Mouse (Mus musculus) embryonic facial prominence, embryonic 11.5 days (tissue): ENCODE data around the gene Kcnma1. TPM values are rescaled to one million over a fixed set of nuclear protein-coding genes. Genes with fewer than 3 reads are reported as not detected.

Experiments used
- ATAC-seq: fragments of 200-750 bp; cut with Nextera tagmentation; replicated peaks from 2 replicates; pipeline ENCODE4 v1.8.0; 2017; ENCODE audit warnings: low read depth; ENCODE audit not compliant: insufficient number of reproducible peaks, low FRiP score, low TSS enrichment
- DNase-seq: peaks from one replicate; pipeline ENCODE4 v3.0.0-alpha.2; 2015; ENCODE audit warnings: low spot score
- H3K27ac ChIP-seq: fragments of 300-500 bp; sonication (generic); replicated peaks from 2 replicates; pipeline ENCODE4 v1.5.1; 2014; ENCODE audit warnings: mild to moderate bottlenecking, low read depth, low read length, control low read depth
- H3K27me3 ChIP-seq: fragments of 300-500 bp; sonication (generic); 2 replicates; pipeline ENCODE4 v1.6.1; 2014; ENCODE audit warnings: mild to moderate bottlenecking, low read length, moderate library complexity, mixed read lengths; ENCODE audit not compliant: control insufficient read depth, insufficient read depth
- H3K36me3 ChIP-seq: fragments of 300-500 bp; sonication (generic); replicated peaks from 2 replicates; pipeline ENCODE4 v1.6.1; 2014; ENCODE audit warnings: low read depth, mild to moderate bottlenecking, low read length, moderate library complexity, mixed read lengths; ENCODE audit not compliant: control insufficient read depth, insufficient read depth
- H3K4me1 ChIP-seq: fragments of 300-500 bp; sonication (generic); 2 replicates; pipeline ENCODE4 v1.6.1; 2014; ENCODE audit warnings: low read length, mixed read lengths; ENCODE audit not compliant: control insufficient read depth, insufficient read depth
- H3K4me2 ChIP-seq: fragments of 300-500 bp; sonication (generic); 2 replicates; pipeline ENCODE4 v1.6.1; 2014; ENCODE audit warnings: low read depth, mild to moderate bottlenecking, control low read depth, low read length, moderate library complexity
- H3K4me3 ChIP-seq: fragments of 300-500 bp; sonication (generic); 2 replicates; pipeline ENCODE4 v1.5.1; 2014; ENCODE audit warnings: low read depth, low read length, control low read depth
- H3K9ac ChIP-seq: fragments of 300-500 bp; sonication (generic); replicated peaks from 2 replicates; pipeline ENCODE4 v1.6.1; 2014; ENCODE audit warnings: mild to moderate bottlenecking, control low read depth, low read length
- H3K9me3 ChIP-seq: fragments of 300-500 bp; sonication (generic); replicated peaks from 2 replicates; pipeline ENCODE4 v1.6.1; 2016; ENCODE audit warnings: mild to moderate bottlenecking, low read length, inconsistent platforms, mixed read lengths; ENCODE audit not compliant: control insufficient read depth
- WGBS: fragments of 180-500 bp; shearing (Covaris S2); extraction: QIAGEN DNeasy Blood & Tissue Kit; methylation state at CpG from one replicate; pipeline ENCODE4 v1.1.7; 2014; 5-methylcytosine and 5-hydroxymethylcytosine counted together
- polyA plus RNA-seq: library from polyadenylated mRNA; unstranded; fragments of >200 nt; fragmentation: Nextera tagmentation; extraction: Ambion mirVana; gene quantifications from 2 replicates; pipeline ENCODE4 v1.2.1, GENCODE M21; 2014

Gene Kcnma1
- polyA plus RNA-seq, 1 experiment from 2014 or later = 0.87 TPM

GRCm38 (mm10) chr14:23762471-23762870, 251.8 kb downstream of the Kcnma1 start:
- Histone ChIP-seq H3K9ac (no peak overlapping the region), H3K9me3 (no peaks in the 10 kb centered on the region), H3K4me2 (no peak overlapping the region), H3K27me3 (no peaks in the 10 kb centered on the region), H3K4me1 (no peaks in the 10 kb centered on the region), H3K27ac (no peak overlapping the region), H3K4me3 (no peak overlapping the region), H3K36me3 (no peaks in the 10 kb centered on the region)
- WGBS = 89% methylated on average over 2 of the region's 2 CpGs
- no peak for DNase-seq
- ATAC-seq = no peak

GRCm38 (mm10) chr14:23759626-23760025, 254.7 kb downstream of the Kcnma1 start:
- 93% methylated on average over 5 of the region's 5 CpGs for WGBS
- Histone ChIP-seq H3K27me3 (no peaks in the 10 kb centered on the region), H3K27ac (no peak overlapping the region), H3K4me2 (no peak overlapping the region), H3K4me1 (no peaks in the 10 kb centered on the region), H3K4me3 (no peak overlapping the region), H3K9me3 (no peaks in the 10 kb centered on the region), H3K36me3 (no peaks in the 10 kb centered on the region), H3K9ac (no peak overlapping the region)
- ATAC-seq (no peak), DNase-seq (no peak)

GRCm38 (mm10) chr14:23758421-23758820, 255.9 kb downstream of the Kcnma1 start:
- H3K4me3 ChIP-seq = no peak overlapping the region
- no peak overlapping the region for H3K27ac ChIP-seq
- H3K4me1 ChIP-seq = no peaks in the 10 kb centered on the region
- H3K36me3 ChIP-seq = no peaks in the 10 kb centered on the region
- 63% methylated on average over 1 of the region's 1 CpGs for WGBS
- DNase-seq (no peak), ATAC-seq (no peak)
- H3K4me2 ChIP-seq = no peak overlapping the region
- H3K9me3 ChIP-seq = no peaks in the 10 kb centered on the region
- H3K27me3 ChIP-seq = no peaks in the 10 kb centered on the region
- H3K9ac ChIP-seq = no peak overlapping the region

GRCm38 (mm10) chr14:23748011-23748410, 266.3 kb downstream of the Kcnma1 start:
- H3K9ac ChIP-seq = no peak overlapping the region
- no peaks in the 10 kb centered on the region for H3K9me3 ChIP-seq
- no peaks in the 10 kb centered on the region for H3K36me3 ChIP-seq
- no peaks in the 10 kb centered on the region for H3K4me1 ChIP-seq
- no peak overlapping the region for H3K4me3 ChIP-seq
- H3K27me3 ChIP-seq = no peaks in the 10 kb centered on the region
- no peak overlapping the region for H3K4me2 ChIP-seq
- DNase-seq (no peak), ATAC-seq (no peak)
- no peak overlapping the region for H3K27ac ChIP-seq
- WGBS = 85% methylated on average over 2 of the region's 2 CpGs

GRCm38 (mm10) chr14:23746976-23747375, 267.3 kb downstream of the Kcnma1 start:
- ATAC-seq (no peak), DNase-seq (no peak)
- Histone ChIP-seq H3K27ac (no peak overlapping the region), H3K36me3 (no peaks in the 10 kb centered on the region), H3K9ac (no peak overlapping the region), H3K27me3 (no peaks in the 10 kb centered on the region), H3K9me3 (no peaks in the 10 kb centered on the region), H3K4me3 (no peak overlapping the region), H3K4me1 (no peaks in the 10 kb centered on the region), H3K4me2 (no peak overlapping the region)
- WGBS = 85% methylated on average over 4 of the region's 4 CpGs

GRCm38 (mm10) chr14:23741531-23741930, 272.8 kb downstream of the Kcnma1 start:
- no peak for DNase-seq
- H3K4me1 ChIP-seq = no peaks in the 10 kb centered on the region
- no peaks in the 10 kb centered on the region for H3K9me3 ChIP-seq
- no peak overlapping the region for H3K27ac ChIP-seq
- H3K36me3 ChIP-seq = no peaks in the 10 kb centered on the region
- no peaks in the 10 kb centered on the region for H3K27me3 ChIP-seq
- H3K9ac ChIP-seq = no peak overlapping the region
- ATAC-seq = no peak
- no peak overlapping the region for H3K4me3 ChIP-seq
- no peak overlapping the region for H3K4me2 ChIP-seq

- no peaks in the 10 kb centered on the region for H3K4me1 ChIP-seq
- H3K27ac ChIP-seq = no peak overlapping the region
- no peaks in the 10 kb centered on the region for H3K27me3 ChIP-seq
- no peak overlapping the region for H3K4me3 ChIP-seq
- DNase-seq (no peak), ATAC-seq (no peak)
- H3K9ac ChIP-seq = no peak overlapping the region
- 91% methylated on average over 3 of the region's 3 CpGs for WGBS
- H3K36me3 ChIP-seq = no peaks in the 10 kb centered on the region
- no peaks in the 10 kb centered on the region for H3K9me3 ChIP-seq
- H3K4me2 ChIP-seq = no peak overlapping the region
Measured at GRCm38 (mm10) chr14:23734200-23734599, 280.1 kb downstream of the Kcnma1 start.

GRCm38 (mm10) chr14:23729377-23729776, 284.9 kb downstream of the Kcnma1 start:
- Histone ChIP-seq H3K9ac (no peak overlapping the region), H3K27me3 (no peaks in the 10 kb centered on the region), H3K4me3 (no peak overlapping the region), H3K9me3 (no peaks in the 10 kb centered on the region), H3K36me3 (no peaks in the 10 kb centered on the region), H3K4me2 (no peak overlapping the region), H3K27ac (no peak overlapping the region), H3K4me1 (no peaks in the 10 kb centered on the region)
- 51% methylated on average over 2 of the region's 2 CpGs for WGBS
- ATAC-seq (no peak), DNase-seq (peak; percentile 80)
